Mouse (Mus musculus) erythroblast, embryonic 14.5 days (primary cell): Measurements from ENCODE around the gene Plxnc1. TPM values are rescaled to one million over a fixed set of nuclear protein-coding genes. Genes with fewer than 3 reads are reported as not detected.

Source experiments
- H3K27me3 ChIP-seq: 2 replicates; pipeline ENCODE4 v1.6.1; 2012; ENCODE audit warnings: inconsistent platforms; ENCODE audit not compliant: control insufficient read depth
- H3K36me3 ChIP-seq: 2 replicates; pipeline ENCODE4 v1.6.1; 2012; ENCODE audit warnings: mild to moderate bottlenecking, inconsistent platforms; ENCODE audit not compliant: control insufficient read depth
- H3K4me1 ChIP-seq: 2 replicates; pipeline ENCODE4 v1.6.1; 2012; ENCODE audit warnings: inconsistent platforms; ENCODE audit not compliant: control insufficient read depth
- H3K4me3 ChIP-seq: replicated peaks from 2 replicates; pipeline ENCODE3; 2012; ENCODE audit warnings: moderate library complexity, mild to moderate bottlenecking, inconsistent platforms
- H3K9me3 ChIP-seq: 2 replicates; pipeline ENCODE4 v1.6.1; 2012; ENCODE audit warnings: low read length, inconsistent platforms, mixed read lengths; ENCODE audit not compliant: control insufficient read depth
- GATA1 ChIP-seq: IDR thresholded peaks from 2 replicates; pipeline ENCODE4 v1.6.1; 2012; ENCODE audit warnings: low read length, inconsistent platforms, mixed read lengths
- TAL1 ChIP-seq: IDR thresholded peaks from 3 replicates; pipeline ENCODE4 v1.6.1; 2012; ENCODE audit warnings: low read length, inconsistent platforms, mixed read lengths
- polyA plus RNA-seq: library from polyadenylated mRNA; stranded (reverse); fragments of >175 nt; gene quantifications from 2 replicates; pipeline ENCODE4 v1.2.3, GENCODE M21; 2012

Plxnc1 gene
- polyA plus RNA-seq, 1 experiment, result 0.05 TPM

DNA sequence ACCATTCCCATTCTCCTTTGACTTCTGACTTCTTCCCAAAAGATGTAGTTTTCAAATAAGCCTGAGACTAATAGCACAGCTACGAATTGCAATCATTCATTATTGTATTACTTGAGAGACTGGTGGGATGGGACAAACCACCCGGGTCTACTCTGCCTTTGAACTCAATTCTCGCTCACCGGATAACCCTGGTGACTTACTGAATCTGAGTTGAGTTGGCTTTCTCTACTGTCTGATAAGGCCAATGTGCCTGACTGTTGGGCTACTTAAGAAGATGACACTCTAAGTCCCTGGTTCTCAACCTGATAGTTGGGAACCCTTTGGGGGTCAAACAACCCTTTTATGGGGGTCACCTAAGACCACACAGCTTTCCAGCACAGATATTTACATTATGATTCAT is 19.8 kb downstream of the Plxnc1 start:
- no peaks in the 10 kb centered on the region for H3K9me3 ChIP-seq
- no peaks in the 10 kb centered on the region; the same call in 1 of the 2 replicates for H3K36me3 ChIP-seq
- peaks cover 90% of the 10 kb centered on the region for H3K4me1 ChIP-seq
- H3K27me3 ChIP-seq, result no peaks in the 10 kb centered on the region
- TF ChIP-seq TAL1, result no peak
- no peak for TF ChIP-seq GATA1
- peak overlapping the region; percentile 35 for H3K4me3 ChIP-seq

DNA sequence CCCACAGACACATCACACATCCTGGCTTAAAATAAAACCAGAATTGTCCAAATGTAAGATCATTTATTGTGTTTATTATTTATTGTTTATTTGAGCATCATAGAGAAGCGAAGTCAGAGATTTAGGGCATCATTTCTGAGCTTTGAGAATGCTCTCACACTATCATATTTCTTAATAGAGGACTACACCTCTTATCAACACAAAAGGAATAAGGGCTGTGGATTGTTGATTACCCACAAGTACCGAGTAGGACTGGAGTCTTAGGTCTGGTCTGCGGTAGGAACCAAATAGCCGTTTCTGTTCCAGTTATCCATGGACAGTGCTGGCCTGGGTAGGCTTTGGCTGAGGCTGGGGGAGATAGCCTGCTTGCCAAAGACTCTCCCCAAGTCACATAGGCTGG is 20.2 kb downstream of the Plxnc1 start:
- TF ChIP-seq TAL1 (no peak), GATA1 (no peak)
- no peaks in the 10 kb centered on the region; the same call in 1 of the 2 replicates for H3K36me3 ChIP-seq
- peak overlapping the region; percentile 35 for H3K4me3 ChIP-seq
- H3K9me3 ChIP-seq, result no peaks in the 10 kb centered on the region
- no peaks in the 10 kb centered on the region for H3K27me3 ChIP-seq
- peaks cover 90% of the 10 kb centered on the region for H3K4me1 ChIP-seq

DNA sequence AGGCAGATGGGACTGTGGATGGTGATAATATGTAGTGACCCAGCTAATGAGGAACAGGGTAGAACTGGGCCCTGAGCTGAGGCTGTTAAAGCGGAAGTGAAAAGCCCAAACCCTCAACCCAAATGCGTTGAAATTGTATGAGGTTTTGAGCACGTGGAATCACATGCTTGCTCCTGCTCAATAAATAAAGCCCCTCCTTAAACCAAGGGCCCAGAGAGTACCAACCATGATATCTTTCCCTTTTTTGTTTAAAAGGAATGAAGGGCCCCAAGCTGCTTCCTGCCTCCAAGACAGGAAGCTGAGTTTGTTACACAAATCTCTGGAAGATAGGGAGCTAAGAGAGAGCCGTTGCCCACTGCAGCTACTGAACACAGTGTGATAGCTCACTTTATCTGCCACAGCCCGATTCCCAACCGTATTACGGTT is 21.3 kb downstream of the Plxnc1 start:
- Histone ChIP-seq H3K9me3 (no peaks in the 10 kb centered on the region), H3K36me3 (no peaks in the 10 kb centered on the region; the same call in 1 of the 2 replicates), H3K4me3 (peak overlapping the region; percentile 42), H3K27me3 (no peaks in the 10 kb centered on the region), H3K4me1 (peaks cover 86% of the 10 kb centered on the region)
- TF ChIP-seq TAL1 (no peak), GATA1 (no peak)

DNA sequence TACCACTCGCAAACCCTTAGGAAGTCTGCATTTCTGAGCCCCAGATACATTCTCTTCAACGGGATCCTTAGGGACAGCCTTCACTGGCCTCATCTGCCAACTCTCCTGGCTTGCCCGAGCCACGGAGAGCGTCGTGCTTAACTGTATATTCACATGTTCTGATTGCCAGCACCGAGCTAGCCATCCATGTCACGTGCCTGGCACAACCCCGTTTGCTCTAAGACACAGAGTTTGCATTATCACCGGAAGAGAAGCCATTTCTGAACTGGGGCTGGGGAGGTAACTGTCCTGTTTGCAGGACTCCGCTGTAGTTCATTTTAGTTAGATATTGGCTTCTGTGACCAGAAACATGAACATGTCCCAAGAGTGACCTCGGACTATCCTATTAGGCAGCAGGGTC is 21.8 kb downstream of the Plxnc1 start:
- Histone ChIP-seq H3K9me3 (no peaks in the 10 kb centered on the region), H3K4me3 (no peak overlapping the region), H3K36me3 (no peaks in the 10 kb centered on the region; the same call in 1 of the 2 replicates), H3K4me1 (peaks cover 88% of the 10 kb centered on the region), H3K27me3 (no peaks in the 10 kb centered on the region)
- TF ChIP-seq TAL1, result no peak
- no peak for TF ChIP-seq GATA1

DNA sequence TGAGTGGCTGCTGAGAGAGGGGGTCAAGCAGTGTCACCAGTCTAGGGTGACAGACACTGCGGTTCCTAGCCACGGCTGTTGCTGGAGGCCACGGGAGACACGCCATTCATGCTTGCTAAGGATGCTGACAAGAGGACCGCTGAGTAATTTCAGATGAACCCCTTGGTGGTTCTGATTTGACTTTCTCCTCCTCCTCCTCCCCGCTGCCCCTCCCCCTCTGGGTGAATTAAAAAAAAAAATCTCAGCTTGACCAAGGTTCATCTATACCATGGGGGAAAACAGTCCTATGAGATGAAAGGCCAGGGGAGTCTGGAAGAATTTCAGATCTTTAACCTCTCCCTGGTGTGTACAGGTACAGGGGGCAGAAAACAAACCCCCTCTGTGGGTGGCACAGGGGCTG is 22.9 kb downstream of the Plxnc1 start:
- Histone ChIP-seq H3K9me3 (no peaks in the 10 kb centered on the region), H3K4me3 (no peak overlapping the region), H3K27me3 (no peaks in the 10 kb centered on the region), H3K36me3 (no peaks in the 10 kb centered on the region; the same call in 1 of the 2 replicates), H3K4me1 (peaks cover 94% of the 10 kb centered on the region)
- TF ChIP-seq GATA1 (no peak), TAL1 (no peak)

GRCm38 (mm10) chr10:94920526-94920925 is 24.1 kb downstream of the Plxnc1 start:
- H3K27me3 ChIP-seq, result no peaks in the 10 kb centered on the region
- H3K4me1 ChIP-seq, result peaks cover 94% of the 10 kb centered on the region
- no peak for TF ChIP-seq TAL1
- H3K9me3 ChIP-seq, result no peaks in the 10 kb centered on the region
- no peak overlapping the region for H3K4me3 ChIP-seq
- H3K36me3 ChIP-seq, result no peaks in the 10 kb centered on the region; the same call in 1 of the 2 replicates

DNA sequence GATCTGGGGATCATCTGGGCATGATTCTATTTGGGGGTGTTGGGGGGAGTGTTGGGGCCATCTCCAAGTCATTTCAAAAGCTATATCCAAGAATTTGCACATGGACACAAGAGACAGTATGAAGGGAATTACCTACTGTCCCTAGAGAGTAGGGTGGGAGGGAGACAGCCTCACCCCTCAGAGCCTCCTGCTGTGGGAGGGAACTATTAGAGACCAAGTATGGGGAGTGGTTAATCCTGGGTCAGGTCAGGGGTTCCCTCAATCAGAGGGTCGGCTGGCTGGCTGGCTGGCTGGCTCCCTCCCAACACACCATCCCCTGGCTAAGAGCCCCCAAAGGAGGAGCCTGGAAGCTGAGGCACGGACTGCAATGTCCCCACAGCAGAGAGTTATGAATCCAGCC is 24.7 kb downstream of the Plxnc1 start:
- H3K27me3 ChIP-seq, result no peaks in the 10 kb centered on the region
- H3K9me3 ChIP-seq, result no peaks in the 10 kb centered on the region
- no peak for TF ChIP-seq TAL1
- no peak for TF ChIP-seq GATA1
- peaks cover 92% of the 10 kb centered on the region for H3K4me1 ChIP-seq
- peak overlapping the region; percentile 69 for H3K4me3 ChIP-seq
- H3K36me3 ChIP-seq, result no peaks in the 10 kb centered on the region; the same call in 1 of the 2 replicates

DNA sequence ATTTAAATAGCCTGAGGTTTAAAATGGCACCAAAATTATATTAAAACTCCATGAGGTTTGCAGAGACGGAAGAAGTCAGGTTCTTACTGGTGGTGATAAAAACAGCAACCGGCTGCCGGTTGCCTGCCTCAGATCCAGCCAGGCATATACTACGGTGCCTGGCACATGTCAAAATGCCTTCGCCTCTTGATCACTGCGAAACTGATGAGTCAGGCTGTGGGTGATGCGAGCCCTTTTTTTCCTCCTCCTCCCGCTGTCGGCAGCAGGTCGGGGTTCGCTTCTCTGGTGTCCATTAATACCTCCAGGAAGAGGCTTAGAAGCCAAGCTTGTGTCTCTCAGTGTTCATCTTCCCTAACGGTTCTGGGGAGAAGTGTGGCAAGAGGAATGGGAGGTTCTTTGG is 25.1 kb downstream of the Plxnc1 start:
- H3K36me3 ChIP-seq, result no peaks in the 10 kb centered on the region; the same call in 1 of the 2 replicates
- no peaks in the 10 kb centered on the region for H3K9me3 ChIP-seq
- no peaks in the 10 kb centered on the region for H3K27me3 ChIP-seq
- TF ChIP-seq GATA1 (no peak), TAL1 (no peak)
- H3K4me3 ChIP-seq, result peak overlapping the region; percentile 69
- peaks cover 90% of the 10 kb centered on the region for H3K4me1 ChIP-seq

- Histone ChIP-seq H3K9me3 (no peaks in the 10 kb centered on the region), H3K4me3 (peak overlapping the region; percentile 69), H3K36me3 (no peaks in the 10 kb centered on the region; the same call in 1 of the 2 replicates), H3K27me3 (no peaks in the 10 kb centered on the region), H3K4me1 (peaks cover 90% of the 10 kb centered on the region)
- TF ChIP-seq GATA1, result no peak
- TF ChIP-seq TAL1, result no peak
Observed at GRCm38 (mm10) chr10:94918618-94919017, 26.0 kb downstream of the Plxnc1 start.

GRCm38 (mm10) chr10:94917990-94918389 is 26.6 kb downstream of the Plxnc1 start:
- TF ChIP-seq GATA1 (no peak), TAL1 (no peak)
- H3K9me3 ChIP-seq, result no peaks in the 10 kb centered on the region
- peaks cover 90% of the 10 kb centered on the region for H3K4me1 ChIP-seq
- H3K36me3 ChIP-seq, result no peaks in the 10 kb centered on the region; the same call in 1 of the 2 replicates
- H3K27me3 ChIP-seq, result no peaks in the 10 kb centered on the region
- peak overlapping the region; percentile 69 for H3K4me3 ChIP-seq
